ENCODE assay signal across 8 mouse cellular contexts in genomic region chr9:61369316-61370273, GRCm38 (mm10). TPM values are rescaled to one million over a fixed set of nuclear protein-coding genes. Genes with fewer than 3 reads are reported as not detected.
DNase-seq lines count a peak whose midpoint lies in the region; ATAC-seq and TF ChIP-seq lines count a peak whose summit lies in the region.

No protein-coding gene starts in this region.

- peak overlapping the region; percentile 94 for H3K4me2 ChIP-seq in embryonic facial prominence, embryonic 13.5 days
- peak overlapping the region; percentile 46 for H3K4me2 ChIP-seq in midbrain, embryonic 15.5 days

- peak overlapping the region; percentile 65 for H3K9ac ChIP-seq in embryonic facial prominence, embryonic 13.5 days
- H3K9ac ChIP-seq in midbrain, embryonic 15.5 days: no peak overlapping the region

- peak; percentile 54 for DNase-seq in gastrocnemius, adult 2 months
- DNase-seq in gastrocnemius, adult 18-20 months (ENCODE audit: low spot score): no peak
- DNase-seq in adrenal gland, adult 8-10 months: peak; percentile 81
- peak; percentile 88 for DNase-seq in hindbrain, embryonic 10.5 days (ENCODE audit: low spot score)
- DNase-seq in limb, embryonic 10.5 days (ENCODE audit: low spot score): peak; percentile 83
- peak; percentile 71 for DNase-seq in testis, postnatal 10 days (ENCODE audit: low spot score)

- H3K36me3 ChIP-seq in embryonic facial prominence, embryonic 13.5 days: no peaks in the 10 kb centered on the region
- no peaks in the 10 kb centered on the region for H3K36me3 ChIP-seq in hindbrain, embryonic 10.5 days
- peaks cover 4% of the 10 kb centered on the region; the same call in 1 of the 2 replicates for H3K36me3 ChIP-seq in limb, embryonic 10.5 days
- H3K36me3 ChIP-seq in midbrain, embryonic 15.5 days (replicated peaks): no peaks in the 10 kb centered on the region

- H3K4me3 ChIP-seq in gastrocnemius, adult 2 months: peak overlapping the region; percentile 54
- H3K4me3 ChIP-seq in embryonic facial prominence, embryonic 13.5 days: peak overlapping the region; percentile 32
- peak overlapping the region; percentile 77 for H3K4me3 ChIP-seq in hindbrain, embryonic 10.5 days
- H3K4me3 ChIP-seq in limb, embryonic 10.5 days: peak overlapping the region; percentile 96
- peak overlapping the region; percentile 15 for H3K4me3 ChIP-seq in midbrain, embryonic 15.5 days

- no peak for ATAC-seq in embryonic facial prominence, embryonic 13.5 days (ENCODE audit: insufficient number of reproducible peaks, insufficient read depth, low FRiP score, low TSS enrichment, low read depth)
- no peak for ATAC-seq in midbrain, embryonic 15.5 days (replicated peaks)

- H3K4me1 ChIP-seq in embryonic facial prominence, embryonic 13.5 days: peaks cover 51% of the 10 kb centered on the region
- H3K4me1 ChIP-seq in hindbrain, embryonic 10.5 days (replicated peaks): peaks cover 59% of the 10 kb centered on the region
- peaks cover 63% of the 10 kb centered on the region for H3K4me1 ChIP-seq in limb, embryonic 10.5 days
- H3K4me1 ChIP-seq in midbrain, embryonic 15.5 days: peaks cover 37% of the 10 kb centered on the region

- TF ChIP-seq CTCF in gastrocnemius, adult 2 months (IDR thresholded peaks at IDR 0.05): peak; percentile 7; the same call in 1 of the 2 replicates

- under 1% methylated on average over 45 of the region's 45 CpGs for WGBS in embryonic facial prominence, embryonic 13.5 days
- WGBS in hindbrain, embryonic 10.5 days: under 1% methylated on average over 45 of the region's 45 CpGs
- WGBS in limb, embryonic 10.5 days: under 1% methylated on average over 45 of the region's 45 CpGs
- WGBS in midbrain, embryonic 15.5 days: under 1% methylated on average over 45 of the region's 45 CpGs

- no peaks in the 10 kb centered on the region for H3K9me3 ChIP-seq in embryonic facial prominence, embryonic 13.5 days
- H3K9me3 ChIP-seq in hindbrain, embryonic 10.5 days: no peaks in the 10 kb centered on the region
- no peaks in the 10 kb centered on the region for H3K9me3 ChIP-seq in limb, embryonic 10.5 days (replicated peaks)
- no peaks in the 10 kb centered on the region for H3K9me3 ChIP-seq in midbrain, embryonic 15.5 days

- H3K27ac ChIP-seq in gastrocnemius, adult 2 months: 0 out of 2 replicates have a peak overlapping the region, but pooled peaks have one; percentile 31
- peak overlapping the region; percentile 88 for H3K27ac ChIP-seq in embryonic facial prominence, embryonic 13.5 days
- peak overlapping the region; percentile 85 for H3K27ac ChIP-seq in hindbrain, embryonic 10.5 days
- peak overlapping the region; percentile 91 for H3K27ac ChIP-seq in limb, embryonic 10.5 days
- H3K27ac ChIP-seq in midbrain, embryonic 15.5 days: peak overlapping the region; percentile 68

- peaks cover 22% of the 10 kb centered on the region for H3K27me3 ChIP-seq in embryonic facial prominence, embryonic 13.5 days
- peaks cover 36% of the 10 kb centered on the region for H3K27me3 ChIP-seq in hindbrain, embryonic 10.5 days (ENCODE audit: insufficient read depth, poor library complexity, severe bottlenecking)
- H3K27me3 ChIP-seq in limb, embryonic 10.5 days (ENCODE audit: low read depth, poor library complexity, severe bottlenecking): peaks cover 19% of the 10 kb centered on the region
- H3K27me3 ChIP-seq in midbrain, embryonic 15.5 days (replicated peaks): peaks cover 17% of the 10 kb centered on the region; the same call in 1 of the 2 replicates

- intact Hi-C loops in gastrocnemius, adult 2 months (cut with DNase I): loop anchor here (5.0 kb wide), 3 partner anchors 68 to 328 kb away; no protein-coding TSS in a partner anchor

RNA-seq across cellular contexts. Expression of gene Tle3, which starts 2.6 kb away (rescaled TPM):
- total RNA-seq in gastrocnemius, adult 2 months (2021): 10 to 100 TPM in 1 of 2 experiments, 1 to 10 TPM in 1; 4.7 to 12.9 TPM
- 1 to 10 TPM; 7.1 TPM for total RNA-seq in gastrocnemius, adult 18-20 months (2021)
- total RNA-seq in adrenal gland, adult 8-10 months (2022): 100 to 1,000 TPM; 100 to 139 (median 108) TPM
- polyA plus RNA-seq in embryonic facial prominence, embryonic 13.5 days (2015; fragmentation: Nextera tagmentation; extraction: Ambion mirVana): 38.9 and 39.5 TPM in 2 replicates
- 47.4 and 56.0 TPM in 2 replicates for polyA plus RNA-seq in hindbrain, embryonic 10.5 days (2016; fragmentation: Nextera tagmentation; extraction: Ambion mirVana)
- 53.4 and 55.7 TPM in 2 replicates for polyA plus RNA-seq in limb, embryonic 10.5 days (2016; fragmentation: Nextera tagmentation; extraction: Ambion mirVana)
- 34.9 and 39.1 TPM in 2 replicates for polyA plus RNA-seq in midbrain, embryonic 15.5 days (2015; fragmentation: Nextera tagmentation; extraction: Ambion mirVana)

Comparison
In these comparisons a context has a peak if more than half of its experiments do, and no peak if none do; other contexts are left out.
1. H3K27ac ChIP-seq: peak in every context shown above with its lines; median percentile 91 in limb, embryonic 10.5 days; 88 in embryonic facial prominence, embryonic 13.5 days; 85 in hindbrain, embryonic 10.5 days; 68 in midbrain, embryonic 15.5 days; 31 in gastrocnemius, adult 2 months.
2. H3K4me3 ChIP-seq: peak in every context shown above with its lines; median percentile 96 in limb, embryonic 10.5 days; 77 in hindbrain, embryonic 10.5 days; 54 in gastrocnemius, adult 2 months; 32 in embryonic facial prominence, embryonic 13.5 days; 15 in midbrain, embryonic 15.5 days.